Mouse (Mus musculus): Measurements from ENCODE around the gene Iba57. TPM values are rescaled to one million over a fixed set of nuclear protein-coding genes. Genes with fewer than 3 reads are reported as not detected.
"Not testable (repeated sequence)": the region's sequence is repeated elsewhere in the genome, so short reads cannot be mapped to it uniquely, and the experiment has no call there.

Iba57 gene
- total RNA-seq (2021) = 10 to 100 TPM; 17.6 to 19.6 TPM
- long read RNA-seq, experiment 1, full-length matches to known transcripts = 3 of 6 reads
- long read RNA-seq, experiment 1, partial matches to known transcripts = 0 of 6 reads
- long read RNA-seq, experiment 1, other reads (novel, unspliced or antisense) = 3 of 6 reads
- long read RNA-seq, experiment 2, partial matches to known transcripts = 0 of 3 reads
- long read RNA-seq, experiment 2, other reads (novel, unspliced or antisense) = 3 of 3 reads

DNA sequence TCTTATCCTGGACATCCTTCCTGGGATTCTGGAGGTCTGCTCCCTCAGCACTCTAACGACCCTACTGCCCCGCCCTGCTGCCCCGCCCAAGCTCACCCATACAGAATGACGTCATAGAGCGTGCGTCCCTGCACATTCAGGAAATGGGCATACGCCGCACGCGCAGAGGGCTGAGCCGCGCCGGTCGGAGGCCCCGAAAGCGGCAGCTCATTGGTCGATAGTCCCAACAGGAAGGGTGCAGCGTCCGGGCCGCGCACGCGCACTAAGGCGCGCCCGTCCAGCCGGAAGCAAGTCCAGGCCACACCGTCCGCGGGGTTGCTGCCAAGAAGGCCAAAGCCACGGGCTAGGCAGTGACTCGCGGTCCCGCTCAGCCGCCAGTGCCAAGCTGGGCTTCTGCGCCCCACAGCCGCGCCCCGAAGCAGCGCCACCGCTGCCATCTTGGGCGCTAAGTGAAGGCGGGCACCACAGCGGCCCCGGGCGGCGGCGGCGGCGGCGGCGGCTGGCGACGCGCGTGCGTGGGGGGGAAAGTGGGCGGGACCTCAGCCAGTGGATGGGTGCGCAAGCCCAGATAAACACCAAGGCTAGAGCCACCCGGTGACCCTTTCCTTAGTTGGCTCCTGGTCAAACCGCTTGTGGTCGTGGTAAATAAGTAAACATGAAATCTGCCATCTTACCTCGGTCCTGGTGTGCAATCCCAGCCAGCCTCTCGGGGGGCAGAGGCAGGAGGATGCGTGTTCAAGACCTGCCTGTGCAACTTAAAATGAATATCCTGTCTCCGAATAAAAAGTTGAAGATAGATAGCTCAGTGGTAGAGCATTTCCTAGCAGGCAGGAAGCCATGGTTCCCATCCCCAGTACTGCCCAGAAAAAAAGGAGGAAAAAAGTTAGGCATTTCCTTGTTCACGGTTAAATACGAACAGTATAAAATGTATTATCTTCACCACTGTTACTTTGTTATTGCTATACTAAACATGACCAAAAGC is at the start of gene Iba57:
Gene Iba57 (minus strand): TSS at position 485 of the 982 bp plus-strand sequence.
- peak; percentile 97 to 99 for DNase-seq

DNA sequence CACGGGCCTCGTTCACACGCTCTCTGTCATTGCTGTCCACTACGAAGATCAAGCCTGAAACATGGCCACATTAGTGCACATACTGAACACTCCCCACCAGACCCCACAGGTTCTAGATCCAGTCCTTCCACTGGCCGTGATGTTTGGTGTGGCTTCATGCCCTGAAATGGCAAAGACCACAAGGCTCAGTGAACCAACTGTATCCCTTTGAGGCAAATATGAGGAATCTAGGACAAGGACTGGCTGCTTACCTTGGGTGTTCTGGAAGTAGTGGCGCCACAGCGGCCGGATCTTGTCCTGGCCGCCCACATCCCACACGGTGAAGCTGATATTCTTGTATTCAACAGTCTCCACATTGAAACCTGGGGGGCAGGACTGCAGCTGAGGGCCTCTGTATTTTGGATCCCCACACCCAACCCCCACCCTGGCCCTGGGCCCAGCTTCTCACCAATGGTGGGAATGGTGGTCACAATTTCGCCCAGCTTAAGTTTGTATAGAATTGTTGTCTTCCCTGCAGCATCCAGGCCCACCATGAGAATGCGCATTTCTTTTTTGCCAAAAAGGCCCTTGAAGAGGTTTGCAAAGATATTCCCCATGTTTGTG is 49.5 kb upstream of the Iba57 start:
- DNase-seq = no peak

DNA sequence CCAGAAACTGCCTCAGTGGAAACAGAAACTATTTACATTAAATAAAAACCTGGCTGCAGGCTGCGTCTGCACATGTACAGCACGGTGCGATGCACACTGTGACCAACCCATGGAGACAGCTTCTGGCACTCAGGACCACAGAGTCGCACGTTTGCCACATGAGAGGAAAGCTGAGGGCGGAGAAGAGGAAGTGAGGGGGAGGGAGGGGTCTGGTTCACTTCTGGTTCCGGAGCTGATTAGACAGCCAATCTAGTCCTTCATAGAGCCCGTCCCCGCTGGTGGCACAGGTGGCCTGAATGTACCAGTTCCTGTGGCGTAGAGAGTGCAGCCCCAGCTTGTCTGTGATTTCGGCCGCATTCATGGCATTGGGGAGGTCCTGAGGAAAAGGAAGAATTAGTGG is 48.8 kb upstream of the Iba57 start:
- DNase-seq = peak in 1 of 2 experiments; percentile 29

DNA sequence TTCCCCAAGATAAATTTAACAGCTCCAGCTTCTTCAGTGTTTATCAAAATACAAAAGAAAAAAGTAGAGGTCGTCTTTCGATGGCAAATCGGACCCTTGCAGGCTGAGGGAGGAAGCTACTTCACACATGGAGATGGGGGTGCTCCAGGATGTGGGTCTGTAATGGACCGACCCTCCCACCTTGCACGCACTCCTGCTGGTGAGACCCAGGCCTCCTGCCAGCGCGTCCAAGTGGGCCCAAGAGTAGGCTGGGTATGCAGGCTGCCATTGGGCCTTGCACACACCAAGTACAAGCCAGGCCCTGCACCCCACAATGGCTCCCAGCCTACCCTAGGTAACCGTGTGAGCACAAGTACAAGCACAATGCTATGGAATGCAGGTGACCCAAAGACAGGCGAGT is 48.0 kb upstream of the Iba57 start:
- not testable (repeated sequence) for DNase-seq

DNA sequence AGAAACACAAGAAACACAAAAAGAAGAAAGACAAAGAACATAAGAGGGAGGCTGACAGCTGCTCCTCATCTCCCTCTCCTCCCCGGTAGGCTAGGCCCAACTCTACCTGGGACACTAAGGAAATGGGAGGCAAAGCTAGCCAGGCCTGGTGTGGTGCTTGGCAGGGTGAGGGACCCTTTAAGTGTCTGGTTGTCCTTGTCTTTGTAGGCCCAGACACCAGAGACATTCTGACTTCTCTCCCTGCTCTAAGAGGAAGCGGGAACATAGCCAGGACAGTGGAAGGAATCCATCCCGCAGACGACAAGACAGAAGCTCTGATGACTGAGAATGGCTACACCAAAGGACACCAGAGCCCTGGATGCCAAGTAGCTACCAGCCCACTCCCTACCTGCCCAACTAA is 46.5 kb upstream of the Iba57 start:
- DNase-seq = no peak

DNA sequence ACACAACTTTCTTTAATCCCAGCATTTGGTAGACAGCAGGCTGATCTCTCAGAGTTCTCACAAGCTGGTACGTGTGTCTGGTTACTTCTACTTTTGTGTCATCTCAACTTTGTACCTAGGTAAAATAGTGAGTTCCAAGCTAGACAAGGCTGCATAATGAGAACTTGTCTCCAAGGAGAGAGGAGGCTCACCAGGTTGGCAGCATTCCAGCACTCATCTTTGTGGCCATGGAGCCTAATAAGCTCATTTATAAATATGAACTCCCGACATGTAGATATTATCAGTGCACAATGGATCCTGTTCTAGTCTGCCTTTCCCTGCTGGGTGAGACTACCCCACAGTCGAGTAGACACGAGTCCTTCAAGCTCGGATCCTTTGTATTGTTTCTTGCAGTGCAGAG is 46.0 kb upstream of the Iba57 start:
- DNase-seq = no peak

DNA sequence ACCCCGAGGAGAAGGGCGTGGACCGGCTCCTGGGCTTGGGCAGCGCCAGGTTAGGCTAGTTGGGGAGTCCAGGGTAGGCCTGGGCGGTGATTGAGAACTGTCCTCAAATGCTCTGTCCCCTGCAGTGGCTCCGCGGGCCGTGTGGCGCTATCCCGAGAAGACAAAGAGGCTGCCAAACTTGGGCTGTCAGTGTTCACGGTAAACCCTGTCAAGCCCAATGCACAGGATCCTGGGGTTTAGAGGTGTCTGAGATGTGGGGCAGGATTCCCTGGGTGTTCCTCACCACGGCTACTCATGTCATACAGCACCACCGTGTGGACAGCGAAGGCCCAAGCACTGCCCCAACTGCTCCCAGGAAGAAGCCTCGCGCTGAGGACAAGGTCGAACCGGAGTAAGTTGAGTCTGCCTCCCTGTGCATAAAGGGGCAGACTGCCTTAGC is 45.5 kb upstream of the Iba57 start:
- DNase-seq = peak; percentile 70 to 75

DNA sequence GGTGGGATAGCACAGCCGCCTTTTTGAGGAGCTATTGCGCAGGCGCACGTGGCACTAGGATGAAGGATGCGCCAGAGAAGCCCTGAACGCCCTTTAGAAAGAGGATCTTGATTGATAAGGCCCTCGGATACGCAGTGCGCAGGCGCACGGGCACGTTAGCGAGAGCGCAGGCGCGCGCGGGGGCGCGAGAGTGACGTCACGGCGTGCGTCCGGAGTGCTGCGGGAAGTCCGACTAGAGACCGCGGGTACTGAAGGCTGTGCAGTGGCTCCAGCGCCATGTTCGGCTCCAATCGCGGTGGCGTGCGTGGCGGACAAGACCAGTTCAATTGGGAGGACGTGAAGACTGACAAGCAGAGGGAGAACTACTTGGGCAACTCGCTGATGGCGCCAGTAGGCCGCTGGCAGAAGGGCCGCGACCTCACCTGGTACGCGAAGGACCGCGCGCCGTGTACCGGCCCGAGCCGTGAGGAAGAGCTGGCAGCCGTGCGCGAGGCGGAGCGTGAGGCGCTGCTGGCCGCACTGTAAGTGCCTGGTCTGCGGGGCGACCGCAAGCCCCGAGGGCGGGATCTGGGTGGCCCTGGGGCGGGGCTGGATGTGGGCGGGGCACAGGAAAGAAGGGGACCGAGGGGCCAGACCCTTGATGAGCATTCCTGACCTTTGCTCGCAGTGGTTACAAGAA is 44.8 kb upstream of the Iba57 start, which contains the start of gene 2310033P09Rik:
Gene 2310033P09Rik (plus strand): TSS at position 169 of the 679 bp plus-strand sequence.
- peak; percentile 95 for DNase-seq

DNA sequence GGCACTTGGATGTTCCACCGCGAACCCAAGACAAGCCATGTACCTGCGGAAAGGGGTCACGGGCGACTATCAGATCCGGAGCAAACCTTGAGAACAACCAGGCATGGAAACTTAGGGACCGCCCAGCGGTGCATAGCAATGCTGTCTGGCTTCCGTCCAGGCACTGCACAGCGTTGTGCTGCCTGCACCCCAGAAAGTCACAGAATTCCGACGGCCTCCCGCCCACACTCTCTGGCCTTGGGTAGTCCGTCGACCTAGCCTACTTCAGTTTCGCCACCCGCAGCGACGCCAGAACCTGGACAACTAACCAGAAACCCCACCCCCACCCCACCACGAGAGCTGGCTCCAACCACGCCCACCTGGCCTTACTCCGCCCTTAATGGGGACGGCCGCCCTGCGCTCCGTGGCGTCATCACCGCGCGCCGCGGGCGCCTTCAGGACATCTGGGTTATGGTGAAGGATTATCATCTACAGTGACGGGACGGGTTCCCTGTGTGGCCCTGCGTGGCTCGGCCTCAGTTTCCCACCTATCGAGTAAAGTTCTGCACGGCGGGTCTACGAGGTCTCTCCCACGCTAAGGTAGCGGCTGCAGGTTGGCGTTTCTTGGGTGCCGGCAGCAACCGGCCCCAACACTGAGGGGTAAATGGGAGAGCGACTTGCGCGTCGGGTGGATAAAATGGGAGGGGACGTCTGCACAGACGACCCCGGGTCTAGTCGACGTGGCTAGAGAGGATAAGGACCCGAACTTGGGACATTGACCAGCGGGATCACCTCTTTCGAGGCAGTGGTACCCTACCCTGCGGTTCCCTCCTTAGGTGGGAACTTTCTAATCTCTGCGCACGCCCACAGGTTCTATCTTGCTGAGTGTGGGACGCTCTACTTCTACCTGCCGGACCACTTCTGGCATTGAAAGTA is 38.8 kb upstream of the Iba57 start, which contains the start of gene Mrpl55:
Gene Mrpl55 (plus strand): TSS at position 406 of the 915 bp plus-strand sequence.
- peak; percentile 95 to 96 for DNase-seq

DNA sequence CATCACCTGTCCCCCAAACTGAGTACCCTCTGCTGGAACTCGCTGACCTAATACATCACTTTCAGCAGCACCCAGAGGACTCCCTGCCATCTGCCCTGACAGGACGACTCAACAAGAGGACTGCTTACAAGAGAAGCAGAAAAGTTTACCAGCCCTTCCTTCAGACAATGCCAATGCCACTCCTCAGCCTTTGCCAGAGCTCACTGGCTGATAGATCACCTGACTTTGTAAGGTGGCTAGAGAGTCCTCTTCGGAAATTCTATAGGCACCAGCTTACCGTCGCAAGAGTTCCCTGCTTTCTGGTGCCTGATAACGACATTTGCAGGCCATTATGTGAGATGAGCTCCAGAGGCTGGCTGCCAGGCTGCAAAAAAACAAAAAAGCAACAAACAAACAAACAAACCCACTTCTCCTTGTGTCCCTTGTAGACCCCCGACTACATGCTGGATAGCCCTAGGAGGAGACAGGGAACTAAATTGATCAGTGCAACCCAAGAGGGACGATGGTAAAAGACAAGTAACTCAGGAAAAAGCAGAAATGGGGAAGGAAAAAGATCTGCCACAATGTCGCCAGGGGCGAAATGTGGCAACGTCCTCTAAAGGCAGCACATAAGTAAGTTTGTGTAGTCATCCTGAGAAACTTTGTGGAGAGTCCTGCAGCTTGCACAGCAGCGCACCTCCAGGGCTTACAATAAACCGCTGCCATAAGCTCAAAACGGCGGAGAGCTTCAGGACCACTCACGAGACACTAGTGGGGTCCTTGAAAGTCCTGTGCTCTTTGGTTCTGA is 37.9 kb upstream of the Iba57 start:
- DNase-seq = no peak

DNA sequence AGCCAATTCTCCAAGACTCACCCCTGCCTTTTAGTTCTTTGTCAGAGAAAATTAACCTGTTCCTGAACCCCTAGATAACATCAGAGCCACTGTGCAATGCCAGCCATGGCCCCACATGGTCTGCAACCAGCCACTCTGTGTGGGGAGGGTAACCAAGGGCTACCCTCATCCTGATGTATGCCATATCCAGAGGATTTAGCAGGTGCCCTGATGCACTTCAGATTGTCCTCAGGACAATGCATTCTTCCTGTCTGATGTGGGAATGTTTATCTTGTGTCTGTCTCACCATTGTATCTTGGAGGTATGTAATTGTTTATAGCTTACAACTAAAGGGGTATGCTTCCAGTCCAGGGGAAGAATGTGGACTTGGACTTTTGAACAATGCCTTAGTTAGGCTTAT is 32.7 kb upstream of the Iba57 start:
- DNase-seq = no peak

DNA sequence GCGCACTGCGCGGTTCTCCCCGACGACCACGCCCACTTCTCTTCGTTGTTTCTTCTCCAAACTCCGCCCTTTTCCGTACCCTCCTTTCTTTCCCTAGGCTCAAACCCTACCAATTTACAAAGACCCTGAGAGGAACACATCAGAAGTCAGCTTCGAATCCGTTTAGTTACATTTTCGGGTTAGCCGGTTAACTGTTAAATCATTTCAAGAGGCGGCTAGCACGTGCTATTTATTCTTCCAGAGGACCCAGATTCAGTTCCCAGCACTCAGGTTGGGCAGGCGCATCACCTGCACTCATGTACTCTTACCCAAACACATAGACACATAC is 28.5 kb upstream of the Iba57 start, which contains the start of gene Guk1:
Gene Guk1 (minus strand): TSS at position 154 of the 328 bp plus-strand sequence.
- DNase-seq = no peak

DNA sequence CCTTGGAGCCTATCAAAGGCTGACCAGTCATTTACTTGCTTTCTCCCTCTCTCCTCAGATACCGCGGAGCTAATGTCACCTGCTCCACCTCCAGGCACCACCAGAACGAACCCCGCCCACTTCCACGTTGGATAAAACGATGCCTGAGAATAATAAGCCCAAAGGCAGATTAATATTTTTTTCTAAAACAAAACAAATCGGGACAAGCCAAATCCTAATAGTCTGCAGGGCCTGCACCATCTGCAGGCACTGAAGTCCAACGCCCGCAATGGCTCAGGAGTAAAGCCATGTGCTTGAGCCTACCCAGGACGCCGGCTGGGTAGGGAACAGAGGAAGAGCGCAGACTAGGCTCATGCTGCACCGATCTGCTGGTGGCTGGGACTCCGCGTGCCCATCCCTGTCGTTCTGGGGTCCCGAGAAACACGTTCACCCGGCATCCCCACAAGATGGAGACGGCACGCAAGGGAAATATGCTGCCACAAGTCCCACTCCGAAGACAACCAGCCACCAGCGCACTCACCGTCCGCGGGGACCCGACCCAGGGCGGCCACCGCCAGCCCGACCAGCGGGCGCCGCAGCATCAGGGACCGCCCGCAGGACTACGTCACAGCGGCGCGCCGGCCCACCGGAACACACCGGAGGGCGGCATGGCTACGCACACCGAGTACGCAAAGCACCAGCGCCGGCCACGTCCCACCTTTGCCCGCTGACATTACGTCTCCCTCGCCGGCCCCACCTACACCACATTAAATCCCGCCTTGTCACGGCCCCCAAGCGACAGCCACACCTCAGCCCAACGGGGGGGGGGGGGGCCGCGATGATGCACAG is 27.9 kb upstream of the Iba57 start:
- peak; percentile 91 to 95 for DNase-seq

DNA sequence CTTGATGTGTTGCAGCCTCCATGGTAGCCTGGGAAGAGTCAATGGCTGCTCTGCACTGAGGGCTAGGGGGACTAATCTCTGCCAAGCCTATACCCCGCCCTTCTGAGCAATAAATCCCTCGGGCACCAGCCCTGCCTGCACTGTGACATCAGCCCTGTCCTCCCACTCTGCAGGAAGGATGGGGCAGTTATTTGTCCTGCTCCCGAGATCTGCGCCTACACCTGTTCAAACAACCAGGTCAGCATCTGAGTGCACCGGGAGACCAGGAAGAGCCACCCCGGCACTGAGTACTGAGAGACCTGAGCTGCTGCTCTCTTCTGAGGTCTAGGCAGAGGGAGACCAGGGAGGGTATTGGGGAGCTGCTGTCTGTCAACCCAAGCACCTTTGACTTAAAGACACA is 24.2 kb upstream of the Iba57 start:
- DNase-seq = no peak

DNA sequence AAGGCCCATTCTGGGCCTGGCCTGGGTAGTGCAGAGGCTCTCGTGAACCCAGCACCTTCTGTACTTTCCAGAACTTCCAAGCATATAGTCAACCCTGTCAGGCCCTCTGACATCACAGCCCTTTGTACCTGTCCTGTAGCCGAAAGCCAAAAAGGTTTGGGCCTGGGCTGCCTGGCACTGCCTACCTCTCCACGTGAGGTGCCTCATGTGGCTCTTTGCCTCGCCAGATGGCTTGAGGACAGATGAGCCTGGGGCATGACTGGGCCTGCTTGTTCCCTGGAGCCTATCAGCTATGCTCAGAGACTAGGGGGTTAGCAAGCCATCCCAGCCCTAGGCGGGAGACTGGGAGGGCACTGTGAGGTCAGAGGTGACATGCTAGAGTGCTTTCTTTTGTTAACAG is 22.0 kb upstream of the Iba57 start:
- DNase-seq = peak; percentile 44 to 55

DNA sequence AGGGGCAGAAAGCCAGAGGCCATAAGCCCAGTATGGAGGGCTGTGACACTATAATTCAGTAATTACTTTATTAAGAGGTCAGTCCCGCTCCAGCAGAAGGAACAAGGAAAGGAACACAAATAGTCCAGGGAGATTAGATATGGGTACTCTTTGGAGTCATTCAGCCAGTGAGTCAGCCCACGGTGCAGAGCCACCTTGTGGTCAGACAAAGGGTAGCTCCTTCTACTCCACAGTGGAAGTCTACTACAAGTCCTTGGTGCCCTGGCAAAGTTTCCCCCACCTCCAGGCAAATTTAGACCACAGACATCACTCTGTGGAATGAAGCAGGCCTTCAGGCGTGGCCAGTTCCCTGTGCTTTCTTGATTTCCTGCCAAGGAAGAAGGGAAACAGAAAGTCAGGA is 20.3 kb upstream of the Iba57 start:
- DNase-seq = peak; percentile 82 to 83

DNA sequence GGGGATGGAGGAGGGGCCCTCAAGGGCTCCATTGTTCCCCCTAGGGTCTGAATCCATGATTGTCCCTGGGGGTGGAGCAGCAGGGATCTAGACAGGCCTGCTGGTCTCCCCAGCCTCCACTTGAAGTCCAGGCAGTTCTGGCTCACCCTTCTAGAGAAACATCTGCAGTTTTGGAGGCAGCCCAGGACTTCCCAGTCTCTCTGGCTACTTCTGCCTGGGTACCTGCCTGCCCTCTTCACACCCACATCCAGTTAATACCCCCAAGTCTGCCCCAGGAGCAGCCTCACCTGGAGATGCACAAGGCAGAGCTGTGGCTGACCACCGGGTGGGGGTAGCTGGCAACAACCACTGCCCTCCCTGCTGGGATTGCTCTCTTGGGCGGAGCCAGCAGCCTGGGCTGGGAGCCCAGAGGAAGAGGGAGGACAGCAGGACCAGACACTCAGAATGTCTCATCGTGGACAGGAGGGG is 19.4 kb upstream of the Iba57 start, which contains the start of gene Gjc2:
Gene Gjc2 (minus strand): TSS at position 350 of the 468 bp plus-strand sequence.
- peak; percentile 83 to 85 for DNase-seq

DNA sequence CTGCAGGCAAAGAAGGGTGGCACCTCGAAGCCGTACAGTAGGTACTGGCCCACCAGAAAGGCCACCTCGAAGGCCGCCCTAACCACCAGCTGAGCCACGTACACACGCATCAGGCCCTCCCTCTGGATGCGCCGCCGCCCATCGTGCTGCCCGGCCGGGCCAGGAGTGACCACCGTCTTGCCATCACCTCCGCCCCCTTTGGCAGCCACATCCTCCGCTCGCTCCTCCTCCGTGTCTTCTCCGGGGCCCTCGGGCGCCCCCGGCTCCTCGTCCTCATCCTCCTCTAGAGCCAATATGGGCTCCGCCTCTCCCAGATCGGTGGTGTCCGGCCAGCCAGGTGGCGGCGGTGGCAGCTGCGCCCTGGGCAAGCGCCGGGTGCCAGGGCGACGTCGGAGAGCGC is 13.4 kb upstream of the Iba57 start:
- no peak for DNase-seq

DNA sequence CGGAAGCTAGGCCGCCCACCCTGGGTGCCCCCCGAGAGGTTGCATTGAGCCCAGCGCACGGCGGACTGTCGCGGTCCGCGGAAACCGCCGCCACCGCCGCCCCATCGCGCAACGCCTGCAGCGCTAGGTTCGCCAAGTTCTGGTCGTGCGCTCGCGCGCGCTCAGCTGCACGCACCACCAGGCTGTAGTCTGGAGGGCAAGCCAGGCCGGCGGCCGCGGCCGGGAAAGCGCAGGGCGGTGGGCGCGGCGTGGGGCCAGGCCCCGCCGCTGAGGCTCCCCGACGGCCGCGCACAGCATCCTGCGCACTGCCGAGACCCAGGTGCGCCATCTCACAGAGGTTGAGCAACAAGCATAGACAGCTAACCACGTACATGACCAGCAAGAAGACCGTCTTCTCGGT is 12.9 kb upstream of the Iba57 start:
- no peak for DNase-seq
